Mouse (Mus musculus) erythroblast, adult 5-6 weeks (primary cell): ENCODE data around the gene H2-M10.6. TPM values are rescaled to one million over a fixed set of nuclear protein-coding genes. Genes with fewer than 3 reads are reported as not detected.
A peak's percentile ranks its signal among the peaks of the same experiment; 100 is the strongest.

ENCODE experiments used
- ATAC-seq: replicated peaks from 2 replicates; pipeline ENCODE4 v1.8.0; 2016; ENCODE audit warnings: moderate number of reproducible peaks, mild to moderate bottlenecking, moderate TSS enrichment, inconsistent platforms; ENCODE audit not compliant: poor library complexity, low FRiP score, severe bottlenecking
- total RNA-seq, 2 experiments: library from RNA; stranded (forward) in 1 of 2; stranded (reverse) in 1 of 2; fragments of 150-400 nt in 1 of 2; fragments of 200-764, 138-1000 nt in 1 of 2; gene quantifications; 2 replicates each; pipeline versions ENCODE4 v1.2.3 to v1.2.4; 2015 to 2017; ENCODE audit warnings: low replicate concordance in 2 of 2

H2-M10.6 gene
- total RNA-seq, 2 experiments from 2014 or later = not detected

- ATAC-seq = no peak
Measured at GRCm38 (mm10) chr17:36839001-36839400, 27.0 kb downstream of the H2-M10.6 start.

GRCm38 (mm10) chr17:36839931-36840330 is 28.0 kb downstream of the H2-M10.6 start:
- ATAC-seq = no peak

- no peak for ATAC-seq
Measured at GRCm38 (mm10) chr17:36840961-36841445, 29.0 kb downstream of the H2-M10.6 start.

GRCm38 (mm10) chr17:36843696-36844095 is 31.7 kb downstream of the H2-M10.6 start:
- no peak for ATAC-seq

- peak; percentile 69 for ATAC-seq
Measured at GRCm38 (mm10) chr17:36844286-36844719, 32.3 kb downstream of the H2-M10.6 start.

GRCm38 (mm10) chr17:36844725-36845124 is 32.8 kb downstream of the H2-M10.6 start:
- ATAC-seq = no peak

GRCm38 (mm10) chr17:36848911-36849310 is 36.9 kb downstream of the H2-M10.6 start:
- no peak for ATAC-seq

GRCm38 (mm10) chr17:36849992-36850391 is 38.0 kb downstream of the H2-M10.6 start:
- no peak for ATAC-seq

- no peak for ATAC-seq
Measured at GRCm38 (mm10) chr17:36851200-36851599, 39.2 kb downstream of the H2-M10.6 start.

GRCm38 (mm10) chr17:36851627-36852026 is 39.7 kb downstream of the H2-M10.6 start:
- 0 out of 2 replicates have a peak, but pooled peaks have one; percentile 17 for ATAC-seq

- peak; percentile 62; the same call in 1 of the 2 replicates for ATAC-seq
Measured at GRCm38 (mm10) chr17:36855484-36855883, 43.5 kb downstream of the H2-M10.6 start.

GRCm38 (mm10) chr17:36856236-36856635 is 44.3 kb downstream of the H2-M10.6 start:
- ATAC-seq = no peak

GRCm38 (mm10) chr17:36858181-36858580 is 46.2 kb downstream of the H2-M10.6 start:
- ATAC-seq = no peak

- ATAC-seq = no peak
Measured at GRCm38 (mm10) chr17:36861680-36862079, 49.7 kb downstream of the H2-M10.6 start.

Other genes with a start within 250 kb of the H2-M10.6 start
- not detected in 2 replicates for gene H2-M9, start 169.5 kb upstream of the H2-M10.6 start, total RNA-seq (2015; ENCODE audit: low replicate concordance)
- 0.42 TPM in 1 of 2 replicates, not detected in the other for gene H2-M9, start 169.5 kb upstream of the H2-M10.6 start, total RNA-seq (2017; ENCODE audit: low replicate concordance)
- not detected in 2 replicates for gene H2-M1, start 140.0 kb upstream of the H2-M10.6 start, total RNA-seq (2015; ENCODE audit: low replicate concordance)
- not detected in 2 replicates for gene H2-M1, start 140.0 kb upstream of the H2-M10.6 start, total RNA-seq (2017; ENCODE audit: low replicate concordance)
- gene H2-M10.5, start 39.3 kb upstream of the H2-M10.6 start, total RNA-seq (2015; ENCODE audit: low replicate concordance) = not detected in 2 replicates
- not detected in 2 replicates for gene H2-M10.5, start 39.3 kb upstream of the H2-M10.6 start, total RNA-seq (2017; ENCODE audit: low replicate concordance)
- 88.8 and 93.2 TPM in 2 replicates for gene Trim26, start 25.0 kb downstream of the H2-M10.6 start, total RNA-seq (2015; ENCODE audit: low replicate concordance)
- gene Trim26, start 25.0 kb downstream of the H2-M10.6 start, total RNA-seq (2017; ENCODE audit: low replicate concordance) = 63.6 and 65.4 TPM in 2 replicates
- not detected in 2 replicates for gene Trim15, start 55.0 kb downstream of the H2-M10.6 start, total RNA-seq (2015; ENCODE audit: low replicate concordance)
- 0.70 and 2.5 TPM in 2 replicates for gene Trim15, start 55.0 kb downstream of the H2-M10.6 start, total RNA-seq (2017; ENCODE audit: low replicate concordance)
- 592 TPM in 2 replicates for gene Trim10, start 57.4 kb downstream of the H2-M10.6 start, total RNA-seq (2015; ENCODE audit: low replicate concordance)
- gene Trim10, start 57.4 kb downstream of the H2-M10.6 start, total RNA-seq (2017; ENCODE audit: low replicate concordance) = 1,227 and 1,601 TPM in 2 replicates
- gene Trim40, start 78.0 kb downstream of the H2-M10.6 start, total RNA-seq (2015; ENCODE audit: low replicate concordance) = not detected in 2 replicates
- gene Trim40, start 78.0 kb downstream of the H2-M10.6 start, total RNA-seq (2017; ENCODE audit: low replicate concordance) = not detected in 2 replicates
- gene Trim31, start 85.9 kb downstream of the H2-M10.6 start, total RNA-seq (2015; ENCODE audit: low replicate concordance) = not detected in 2 replicates
- gene Trim31, start 85.9 kb downstream of the H2-M10.6 start, total RNA-seq (2017; ENCODE audit: low replicate concordance) = not detected in 2 replicates
- gene Rnf39, start 130.7 kb downstream of the H2-M10.6 start, total RNA-seq (2015; ENCODE audit: low replicate concordance) = not detected in 2 replicates
- gene Rnf39, start 130.7 kb downstream of the H2-M10.6 start, total RNA-seq (2017; ENCODE audit: low replicate concordance) = not detected in 2 replicates
- 21.9 and 35.5 TPM in 2 replicates for gene Ppp1r11, start 139.6 kb downstream of the H2-M10.6 start, total RNA-seq (2015; ENCODE audit: low replicate concordance)
- gene Ppp1r11, start 139.6 kb downstream of the H2-M10.6 start, total RNA-seq (2017; ENCODE audit: low replicate concordance) = 8.8 and 14.4 TPM in 2 replicates
- 18.8 and 23.2 TPM in 2 replicates for gene Znrd1, start 146.4 kb downstream of the H2-M10.6 start, total RNA-seq (2015; ENCODE audit: low replicate concordance)
- gene Znrd1, start 146.4 kb downstream of the H2-M10.6 start, total RNA-seq (2017; ENCODE audit: low replicate concordance) = 5.7 and 11.0 TPM in 2 replicates
- 3.8 TPM in 1 of 2 replicates, not detected in the other for gene Znrd1as, start 146.4 kb downstream of the H2-M10.6 start, total RNA-seq (2015; ENCODE audit: low replicate concordance)
- gene Znrd1as, start 146.4 kb downstream of the H2-M10.6 start, total RNA-seq (2017; ENCODE audit: low replicate concordance) = 0.51 and 7.0 TPM in 2 replicates
- gene 2410137M14Rik, start 169.1 kb downstream of the H2-M10.6 start, total RNA-seq (2015; ENCODE audit: low replicate concordance) = not detected in 2 replicates
- not detected in 2 replicates for gene 2410137M14Rik, start 169.1 kb downstream of the H2-M10.6 start, total RNA-seq (2017; ENCODE audit: low replicate concordance)
- gene H2-M5, start 177.4 kb downstream of the H2-M10.6 start, total RNA-seq (2015; ENCODE audit: low replicate concordance) = not detected in 2 replicates
- not detected in 2 replicates for gene H2-M5, start 177.4 kb downstream of the H2-M10.6 start, total RNA-seq (2017; ENCODE audit: low replicate concordance)
- gene Zfp57, start 189.0 kb downstream of the H2-M10.6 start, total RNA-seq (2015; ENCODE audit: low replicate concordance) = not detected in 2 replicates
- gene Zfp57, start 189.0 kb downstream of the H2-M10.6 start, total RNA-seq (2017; ENCODE audit: low replicate concordance) = not detected in 2 replicates
- not detected in 2 replicates for gene Mog, start 211.2 kb downstream of the H2-M10.6 start, total RNA-seq (2015; ENCODE audit: low replicate concordance)
- gene Mog, start 211.2 kb downstream of the H2-M10.6 start, total RNA-seq (2017; ENCODE audit: low replicate concordance) = not detected in 2 replicates
- gene Gabbr1, start 233.8 kb downstream of the H2-M10.6 start, total RNA-seq (2015; ENCODE audit: low replicate concordance) = 0.42 and 1.2 TPM in 2 replicates
- 0.85 and 1.1 TPM in 2 replicates for gene Gabbr1, start 233.8 kb downstream of the H2-M10.6 start, total RNA-seq (2017; ENCODE audit: low replicate concordance)